Mouse (Mus musculus): ENCODE results near the gene Ubp1. TPM values are rescaled to one million over a fixed set of nuclear protein-coding genes. Genes with fewer than 3 reads are reported as not detected.
A peak's percentile ranks its signal among the peaks of the same experiment; 100 is the strongest.

The Ubp1 gene
- total and polyA plus RNA-seq, 3 experiments, result 42.0 to 73.4 (median 51.1) TPM

- Histone ChIP-seq H3K27me3 (replicated peaks) (no peaks in the 10 kb centered on the region), H3K4me3 (replicated peaks in 1 of 3; ENCODE audit: low read depth in 2 of 3, low read length in 2 of 3, poor library complexity in 1 of 3) (peak overlapping the region; percentile 37 to 66 (median 56)), H3K79me2 (replicated peaks; ENCODE audit: control insufficient read depth, extremely low read depth, insufficient read depth, poor library complexity, severe bottlenecking) (no peaks in the 10 kb centered on the region), H3K27ac (ENCODE audit: insufficient read depth, low read depth) (no peak overlapping the region), H3K4me1 (ENCODE audit: control insufficient read depth in 1 of 2, insufficient read depth in 2 of 2) (no peaks in the 10 kb centered on the region; a peak in 1 of 4 replicates), H3K9me3 (replicated peaks; ENCODE audit: low read length) (no peaks in the 10 kb centered on the region), H3K9ac (ENCODE audit: insufficient read depth, low read depth) (peak overlapping the region; percentile 42), H3K4me2 (ENCODE audit: insufficient read depth, low read depth, poor library complexity, severe bottlenecking) (peak overlapping the region; percentile 3), H3K36me3 (replicated peaks in 1 of 2; ENCODE audit: control insufficient read depth in 1 of 2, insufficient read depth in 1 of 2, low read length in 1 of 2) (no peaks in the 10 kb centered on the region)
- in situ Hi-C loops (cut with MboI; ENCODE audit: low pct_ligation_motif_present, low pct_unique_long_range_greater_than_20kb, low sequenced_read_pairs) (no loop called here), dilution Hi-C loops (cut with MboI; ENCODE audit: extremely low pct_ligation_motif_present, extremely low pct_unique_long_range_greater_than_20kb, low sequenced_read_pairs) (no loop called here)
- TF ChIP-seq MYC (IDR thresholded peaks at IDR 0.05; ENCODE audit: low read depth, low read length) (no peak), USF2 (conservative IDR thresholded peaks at IDR 0.05; ENCODE audit: low read depth, low read length) (no peak), ELF1 (IDR thresholded peaks at IDR 0.05; ENCODE audit: low read depth, low read length) (no peak), RCOR1 (conservative IDR thresholded peaks at IDR 0.05; ENCODE audit: low read depth, low read length) (no peak), SIN3A (IDR thresholded peaks at IDR 0.05; ENCODE audit: low read length) (no peak), SMC3 (IDR thresholded peaks at IDR 0.05; ENCODE audit: low read depth, low read length) (no peak), E2F4 (IDR thresholded peaks at IDR 0.05; ENCODE audit: insufficient replicate concordance, low read depth, low read length) (no peak), JUN (IDR thresholded peaks at IDR 0.05; ENCODE audit: insufficient read depth, low read depth, low read length) (no peak), ETS1 (conservative IDR thresholded peaks at IDR 0.05; ENCODE audit: low read depth, low read length) (no peak), MAX (IDR thresholded peaks at IDR 0.05; ENCODE audit: low read length) (no peak), NRF1 (IDR thresholded peaks at IDR 0.05; ENCODE audit: low read depth, low read length) (no peak), POLR2AphosphoS2 (IDR thresholded peaks at IDR 0.05; ENCODE audit: low read depth, low read length) (no peak), KAT2A (IDR thresholded peaks at IDR 0.05; ENCODE audit: insufficient replicate concordance, low read length) (no peak), ZNF384 (IDR thresholded peaks at IDR 0.05; ENCODE audit: low read depth, low read length) (no peak), BHLHE40 (IDR thresholded peaks at IDR 0.05; ENCODE audit: low read depth, low read length) (no peak), GABPA (IDR thresholded peaks at IDR 0.05; ENCODE audit: insufficient replicate concordance, low read depth, low read length) (no peak)
- DNase-seq (ENCODE audit: extremely low read depth), result no peak
These were observed 95.1 kb downstream of the Ubp1 start for GRCm38 (mm10) chr9:114025846-114026245.

GRCm38 (mm10) chr9:114026261-114026934 is 95.7 kb downstream of the Ubp1 start:
- in situ Hi-C loops (cut with MboI; ENCODE audit: low pct_ligation_motif_present, low pct_unique_long_range_greater_than_20kb, low sequenced_read_pairs), result no loop called here
- no peak for TF ChIP-seq MAZ (IDR thresholded peaks at IDR 0.05; ENCODE audit: low read depth, low read length)
- peak; percentile 86 for TF ChIP-seq MXI1 (IDR thresholded peaks at IDR 0.05; ENCODE audit: low read depth, low read length)
- TF ChIP-seq SMC3 (IDR thresholded peaks at IDR 0.05; ENCODE audit: low read depth, low read length), result no peak
- no peak for TF ChIP-seq E2F4 (IDR thresholded peaks at IDR 0.05; ENCODE audit: insufficient replicate concordance, low read depth, low read length)
- TF ChIP-seq ELF1 (IDR thresholded peaks at IDR 0.05; ENCODE audit: low read depth, low read length), result no peak
- no peak for TF ChIP-seq EP300 (IDR thresholded peaks at IDR 0.05; ENCODE audit: low read length)
- TF ChIP-seq CTCF (conservative IDR thresholded peaks at IDR 0.05 in 1 of 2, IDR thresholded peaks at IDR 0.05 in 1 of 2; ENCODE audit: low read depth in 2 of 2, low read length in 2 of 2), result no peak
- peak; percentile 75 for TF ChIP-seq USF2 (conservative IDR thresholded peaks at IDR 0.05; ENCODE audit: low read depth, low read length)
- TF ChIP-seq IRF4 (IDR thresholded peaks at IDR 0.05; ENCODE audit: low read depth, low read length), result no peak
- TF ChIP-seq ETS1 (conservative IDR thresholded peaks at IDR 0.05; ENCODE audit: low read depth, low read length), result no peak
- TF ChIP-seq SIN3A (IDR thresholded peaks at IDR 0.05; ENCODE audit: low read length), result no peak
- no peak for TF ChIP-seq ZNF384 (IDR thresholded peaks at IDR 0.05; ENCODE audit: low read depth, low read length)
- no peak for TF ChIP-seq TBP (conservative IDR thresholded peaks at IDR 0.05; ENCODE audit: low read depth, low read length)
- no peak for TF ChIP-seq CHD1 (IDR thresholded peaks at IDR 0.05; ENCODE audit: low read depth, low read length)
- TF ChIP-seq NRF1 (IDR thresholded peaks at IDR 0.05; ENCODE audit: low read depth, low read length), result peak; percentile 30; the same call in 1 of the 2 replicates
- no peak for TF ChIP-seq RAD21 (IDR thresholded peaks at IDR 0.05; ENCODE audit: low read depth, low read length)
- TF ChIP-seq MYC (IDR thresholded peaks at IDR 0.05; ENCODE audit: low read depth, low read length), result no peak
- peak; percentile 75 for TF ChIP-seq MAX (IDR thresholded peaks at IDR 0.05; ENCODE audit: low read length)
- TF ChIP-seq TCF12 (IDR thresholded peaks at IDR 0.05; ENCODE audit: low read depth, low read length), result no peak
- TF ChIP-seq NELFE (IDR thresholded peaks at IDR 0.05; ENCODE audit: low read depth, low read length), result no peak
- TF ChIP-seq POLR2AphosphoS2 (IDR thresholded peaks at IDR 0.05; ENCODE audit: low read depth, low read length), result no peak
- no peak for TF ChIP-seq KAT2A (IDR thresholded peaks at IDR 0.05; ENCODE audit: insufficient replicate concordance, low read length)
- TF ChIP-seq POLR2A (IDR thresholded peaks at IDR 0.05; ENCODE audit: low read depth, low read length), result peak; percentile 27; the same call in 1 of the 2 replicates
- no peak for TF ChIP-seq BHLHE40 (IDR thresholded peaks at IDR 0.05; ENCODE audit: low read depth, low read length)
- no peak for TF ChIP-seq UBTF (IDR thresholded peaks at IDR 0.05; ENCODE audit: low read depth, low read length)
- no peak for TF ChIP-seq PAX5 (IDR thresholded peaks at IDR 0.05; ENCODE audit: low read length)

More at GRCm38 (mm10) chr9:114026261-114026934, 95.7 kb downstream of the Ubp1 start:
- Histone ChIP-seq H3K4me2 (ENCODE audit: insufficient read depth, low read depth, poor library complexity, severe bottlenecking) (peak overlapping the region; percentile 3; the same call in 1 of the 2 replicates), H3K36me3 (replicated peaks in 1 of 2; ENCODE audit: control insufficient read depth in 1 of 2, insufficient read depth in 1 of 2, low read length in 1 of 2) (no peaks in the 10 kb centered on the region), H3K79me2 (replicated peaks; ENCODE audit: control insufficient read depth, extremely low read depth, insufficient read depth, poor library complexity, severe bottlenecking) (no peaks in the 10 kb centered on the region), H3K4me1 (ENCODE audit: control insufficient read depth in 1 of 2, insufficient read depth in 2 of 2) (no peaks in the 10 kb centered on the region; a peak in 1 of 4 replicates), H3K4me3 (replicated peaks in 1 of 3; ENCODE audit: low read depth in 2 of 3, low read length in 2 of 3, poor library complexity in 1 of 3) (peak overlapping the region; percentile 37 to 66 (median 56)), H3K9me3 (replicated peaks; ENCODE audit: low read length) (no peaks in the 10 kb centered on the region), H3K27ac (ENCODE audit: insufficient read depth, low read depth) (no peak overlapping the region), H3K27me3 (replicated peaks) (no peaks in the 10 kb centered on the region), H3K9ac (ENCODE audit: insufficient read depth, low read depth) (peak overlapping the region; percentile 42; the same call in 1 of the 2 replicates)
- dilution Hi-C loops (cut with MboI; ENCODE audit: extremely low pct_ligation_motif_present, extremely low pct_unique_long_range_greater_than_20kb, low sequenced_read_pairs), result no loop called here
- DNase-seq (ENCODE audit: extremely low read depth), result peak; percentile 79

Data from CH12.LX (cell line).